Mouse (Mus musculus): Measurements from ENCODE around the gene Nsf. TPM values are rescaled to one million over a fixed set of nuclear protein-coding genes. Genes with fewer than 3 reads are reported as not detected.

Nsf gene
- total and polyA plus RNA-seq, 3 experiments = 37.9 to 40.2 TPM; not detected in 1

GRCm38 (mm10) chr11:103780152-103780551, 173.7 kb downstream of the Nsf start:
- Histone ChIP-seq H3K27ac (ENCODE audit: control insufficient read depth, low read depth, low read length) (no peak overlapping the region), H3K79me2 (ENCODE audit: control insufficient read depth, insufficient read depth, low read length, poor library complexity) (no peaks in the 10 kb centered on the region), H3K9ac (ENCODE audit: control insufficient read depth, low read depth, low read length, poor library complexity, severe bottlenecking) (no peak overlapping the region), H3K4me3 (ENCODE audit: control insufficient read depth in 1 of 2, insufficient read depth in 1 of 2, low read depth in 2 of 2, low read length in 2 of 2) (no peak overlapping the region), H3K36me3 (ENCODE audit: control insufficient read depth in 1 of 2, insufficient read depth in 2 of 2, low read length in 2 of 2) (no peaks in the 10 kb centered on the region), H3K4me1 (ENCODE audit: control insufficient read depth in 1 of 2, insufficient read depth in 2 of 2, low read length in 2 of 2) (no peaks in the 10 kb centered on the region), H3K27me3 (ENCODE audit: control insufficient read depth in 1 of 2, insufficient read depth in 2 of 2, low read length in 2 of 2) (no peaks in the 10 kb centered on the region), H3K9me3 (replicated peaks; ENCODE audit: insufficient read depth, low read length) (no peaks in the 10 kb centered on the region)
- no peak for DNase-seq (ENCODE audit: low read depth, low spot score)
- TF ChIP-seq MYC (IDR thresholded peaks at IDR 0.05; ENCODE audit: low read depth, low read length) (no peak), NRF1 (IDR thresholded peaks at IDR 0.05; ENCODE audit: insufficient read depth, low read depth, low read length, poor library complexity, severe bottlenecking) (no peak), CHD1 (IDR thresholded peaks at IDR 0.05; ENCODE audit: low read depth, low read length) (no peak), MAFK (IDR thresholded peaks at IDR 0.05; ENCODE audit: borderline replicate concordance, low read depth, low read length) (no peak), KAT2A (conservative IDR thresholded peaks at IDR 0.05; ENCODE audit: low read depth, low read length) (no peak), GABPA (IDR thresholded peaks at IDR 0.05; ENCODE audit: low read depth, low read length) (no peak), USF2 (IDR thresholded peaks at IDR 0.05; ENCODE audit: borderline replicate concordance in 1 of 2, insufficient read depth in 1 of 2, low read depth in 1 of 2, low read length in 2 of 2) (no peak), GATA1 (IDR thresholded peaks at IDR 0.05; ENCODE audit: low read depth, low read length) (no peak), POLR2AphosphoS5 (IDR thresholded peaks at IDR 0.05; ENCODE audit: borderline replicate concordance, low read depth, low read length) (no peak), TAL1 (IDR thresholded peaks at IDR 0.05; ENCODE audit: low read length) (no peak), TBP (IDR thresholded peaks at IDR 0.05; ENCODE audit: low read depth, low read length) (no peak), ELF1 (IDR thresholded peaks at IDR 0.05; ENCODE audit: low read depth, low read length) (no peak), EP300 (IDR thresholded peaks at IDR 0.05; ENCODE audit: low read depth in 1 of 2, low read length in 2 of 2) (no peak), TCF12 (IDR thresholded peaks at IDR 0.05; ENCODE audit: low read depth, low read length) (no peak), CTCF (IDR thresholded peaks at IDR 0.05 in 2 of 3, conservative IDR thresholded peaks at IDR 0.05 in 1 of 3; ENCODE audit: control insufficient read depth in 1 of 3, insufficient read depth in 1 of 3, low read depth in 2 of 3, low read length in 3 of 3, poor library complexity in 1 of 3, severe bottlenecking in 1 of 3) (no peak), E2F4 (IDR thresholded peaks at IDR 0.05; ENCODE audit: borderline replicate concordance, low read depth, low read length) (no peak), ZC3H11A (IDR thresholded peaks at IDR 0.05; ENCODE audit: low read depth, low read length) (no peak), SIN3A (IDR thresholded peaks at IDR 0.05; ENCODE audit: low read length) (no peak), HCFC1 (IDR thresholded peaks at IDR 0.05; ENCODE audit: low read depth, low read length) (no peak)

GRCm38 (mm10) chr11:103774228-103774530, 179.7 kb downstream of the Nsf start:
- Histone ChIP-seq H3K4me3 (ENCODE audit: control insufficient read depth in 1 of 2, insufficient read depth in 1 of 2, low read depth in 2 of 2, low read length in 2 of 2) (no peak overlapping the region), H3K79me2 (ENCODE audit: control insufficient read depth, insufficient read depth, low read length, poor library complexity) (no peaks in the 10 kb centered on the region), H3K36me3 (ENCODE audit: control insufficient read depth in 1 of 2, insufficient read depth in 2 of 2, low read length in 2 of 2) (no peaks in the 10 kb centered on the region), H3K27me3 (ENCODE audit: control insufficient read depth in 1 of 2, insufficient read depth in 2 of 2, low read length in 2 of 2) (no peaks in the 10 kb centered on the region; a peak in 1 of 4 replicates), H3K9me3 (replicated peaks; ENCODE audit: insufficient read depth, low read length) (no peaks in the 10 kb centered on the region), H3K9ac (ENCODE audit: control insufficient read depth, low read depth, low read length, poor library complexity, severe bottlenecking) (no peak overlapping the region), H3K4me1 (ENCODE audit: control insufficient read depth in 1 of 2, insufficient read depth in 2 of 2, low read length in 2 of 2) (no peaks in the 10 kb centered on the region), H3K27ac (ENCODE audit: control insufficient read depth, low read depth, low read length) (no peak overlapping the region)
- no peak for DNase-seq (ENCODE audit: low read depth, low spot score)
- TF ChIP-seq CHD1 (IDR thresholded peaks at IDR 0.05; ENCODE audit: low read depth, low read length) (no peak), MYC (IDR thresholded peaks at IDR 0.05; ENCODE audit: low read depth, low read length) (no peak)
